Mouse (Mus musculus) midbrain, embryonic 11.5 days (tissue): ENCODE data around the gene Srp14. TPM values are rescaled to one million over a fixed set of nuclear protein-coding genes. Genes with fewer than 3 reads are reported as not detected.
A peak's percentile ranks its signal among the peaks of the same experiment; 100 is the strongest.

ENCODE experiments used
- ATAC-seq: fragments of 200-750 bp; cut with Nextera tagmentation; 2 replicates; pipeline ENCODE4 v1.8.0; 2017; ENCODE audit warnings: moderate TSS enrichment, moderate library complexity; ENCODE audit not compliant: low FRiP score
- DNase-seq: peaks from one replicate; pipeline ENCODE4 v3.0.0; 2015; ENCODE audit warnings: low spot score; ENCODE audit errors: missing footprints
- H3K27ac ChIP-seq: fragments of 300-500 bp; sonication (generic); 2 replicates; pipeline ENCODE4 v1.5.1; 2014; ENCODE audit warnings: low read depth, low read length
- H3K27me3 ChIP-seq: fragments of 300-500 bp; sonication (generic); 2 replicates; pipeline ENCODE4 v1.6.1; 2014; ENCODE audit warnings: mild to moderate bottlenecking, low read length, moderate library complexity, mixed read lengths; ENCODE audit not compliant: control insufficient read depth, insufficient read depth
- H3K36me3 ChIP-seq: fragments of 300-500 bp; sonication (generic); 2 replicates; pipeline ENCODE4 v1.6.1; 2014; ENCODE audit warnings: mild to moderate bottlenecking, low read length, moderate library complexity, mixed read lengths; ENCODE audit not compliant: control insufficient read depth, insufficient read depth
- H3K4me1 ChIP-seq: fragments of 300-500 bp; sonication (generic); 2 replicates; pipeline ENCODE4 v1.6.1; 2014; ENCODE audit warnings: low read length; ENCODE audit not compliant: control insufficient read depth, insufficient read depth
- H3K4me2 ChIP-seq: fragments of 300-500 bp; sonication (generic); 2 replicates; pipeline ENCODE4 v1.6.1; 2014; ENCODE audit warnings: mild to moderate bottlenecking, moderate library complexity
- H3K4me3 ChIP-seq: fragments of 300-500 bp; sonication (generic); 2 replicates; pipeline ENCODE4 v1.5.1; 2014; ENCODE audit warnings: low read depth, low read length
- H3K9ac ChIP-seq: fragments of 300-500 bp; sonication (generic); 2 replicates; pipeline ENCODE4 v1.6.1; 2014; ENCODE audit warnings: low read length
- H3K9me3 ChIP-seq: fragments of 300-500 bp; sonication (generic); 2 replicates; pipeline ENCODE4 v1.6.1; 2016; ENCODE audit warnings: low read length; ENCODE audit not compliant: control insufficient read depth
- WGBS: fragments of 180-500 bp; shearing (Covaris S2); extraction: QIAGEN DNeasy Blood & Tissue Kit; methylation state at CpG from one replicate; pipeline ENCODE4 v1.1.7; 2014; 5-methylcytosine and 5-hydroxymethylcytosine counted together
- polyA plus RNA-seq: library from polyadenylated mRNA; unstranded; fragments of >200 nt; fragmentation: Nextera tagmentation; extraction: Ambion mirVana; gene quantifications from 2 replicates; pipeline ENCODE4 v1.2.1, GENCODE M21; 2014

The Srp14 gene
- polyA plus RNA-seq, 1 experiment from 2014 or later: 293 TPM

DNA sequence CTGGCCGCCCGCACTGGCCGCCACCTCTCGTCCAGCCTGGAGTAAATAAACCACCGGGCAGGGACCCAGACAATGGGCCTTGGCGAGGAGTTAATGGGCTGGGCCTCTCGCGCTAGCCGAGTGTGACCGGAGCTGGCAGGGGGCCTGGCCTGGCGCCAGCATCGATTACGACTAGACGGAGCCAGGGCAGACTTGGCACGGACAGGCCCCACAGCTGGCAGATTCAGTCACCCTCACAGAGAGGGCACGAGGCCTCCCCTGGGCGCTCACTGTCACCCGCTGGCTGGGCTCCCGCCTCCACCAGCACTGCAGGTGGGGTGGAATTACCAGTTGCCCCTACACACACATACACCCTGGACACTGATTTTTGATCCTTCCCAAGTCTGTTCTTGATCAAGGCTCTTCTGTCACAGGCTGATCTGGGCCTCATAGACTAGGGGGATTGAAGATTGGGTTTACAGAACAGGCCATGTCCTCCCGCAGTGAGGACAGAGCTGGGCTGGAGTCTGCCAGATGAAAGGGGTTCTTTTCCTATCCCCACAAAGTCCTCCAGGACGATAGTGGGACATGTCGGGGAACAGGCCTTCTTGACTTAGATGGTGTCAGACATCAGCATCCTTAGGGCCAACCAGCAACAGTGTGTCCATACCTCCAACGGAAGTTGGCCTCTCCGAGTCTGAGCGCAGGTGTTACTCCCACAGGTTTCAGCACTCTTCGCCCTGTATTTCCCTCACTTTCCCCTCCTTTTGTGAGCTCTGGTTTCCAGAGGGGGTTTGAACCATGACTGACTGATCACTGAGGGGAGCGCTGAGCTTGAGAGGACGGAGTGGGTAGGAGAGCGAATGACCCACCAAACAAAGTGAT lies 31.2 kb upstream of the Srp14 start:
- Histone ChIP-seq H3K4me2 (peak overlapping the region; percentile 23; the same call in 1 of the 2 replicates), H3K9me3 (no peaks in the 10 kb centered on the region), H3K36me3 (no peaks in the 10 kb centered on the region), H3K4me3 (no peak overlapping the region), H3K27ac (no peak overlapping the region), H3K4me1 (peaks cover 8% of the 10 kb centered on the region), H3K9ac (peak overlapping the region; percentile 59), H3K27me3 (no peaks in the 10 kb centered on the region)
- ATAC-seq: peak; percentile 89
- DNase-seq: peak; percentile 94
- WGBS: 35% methylated on average over 29 of the region's 29 CpGs

DNA sequence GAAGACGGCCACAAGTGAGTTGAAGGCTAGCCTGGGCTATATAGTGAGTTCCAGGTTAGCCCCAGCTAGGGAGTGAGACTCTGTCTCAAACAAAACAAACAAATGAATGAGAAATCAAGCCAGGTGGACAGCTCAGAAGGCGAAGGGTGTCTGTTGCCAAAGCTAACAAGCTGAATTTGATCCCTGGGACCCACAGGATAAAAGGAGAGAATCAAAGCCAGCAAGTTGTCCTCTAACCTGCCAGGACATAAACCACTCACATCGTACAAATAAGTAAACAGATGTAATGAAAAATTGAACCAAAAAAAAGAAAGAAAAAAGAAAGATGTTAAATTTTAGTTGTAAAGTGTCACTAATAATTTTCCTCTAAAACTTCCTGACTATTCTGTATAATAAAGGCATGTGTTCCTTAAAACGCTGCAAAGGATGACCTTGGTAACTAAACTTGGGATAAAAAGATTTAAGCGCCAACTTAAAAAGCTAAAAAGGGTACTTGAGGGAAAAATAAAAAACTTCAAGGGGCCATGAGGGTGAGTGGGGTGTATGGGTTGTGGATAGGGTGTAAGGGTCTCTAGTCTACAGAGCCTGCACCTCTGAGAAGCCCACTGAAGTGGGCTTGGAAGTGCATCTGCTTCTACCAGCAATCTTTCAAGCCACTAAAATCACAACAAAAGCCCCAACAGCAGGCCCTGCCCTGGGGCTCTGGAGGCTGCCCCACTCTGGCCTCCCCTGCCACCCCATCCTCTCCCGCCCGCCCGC lies 30.4 kb upstream of the Srp14 start:
- DNase-seq: peak; percentile 93
- 55% methylated on average over 8 of the region's 8 CpGs for WGBS
- H3K4me2 ChIP-seq: peak overlapping the region; percentile 23; the same call in 1 of the 2 replicates
- ATAC-seq: no peak; the same call in 1 of the 2 replicates
- peak overlapping the region; percentile 59 for H3K9ac ChIP-seq
- no peak overlapping the region for H3K27ac ChIP-seq
- no peaks in the 10 kb centered on the region for H3K36me3 ChIP-seq
- H3K4me3 ChIP-seq: no peak overlapping the region
- H3K4me1 ChIP-seq: peaks cover 8% of the 10 kb centered on the region
- H3K9me3 ChIP-seq: no peaks in the 10 kb centered on the region
- H3K27me3 ChIP-seq: no peaks in the 10 kb centered on the region

DNA sequence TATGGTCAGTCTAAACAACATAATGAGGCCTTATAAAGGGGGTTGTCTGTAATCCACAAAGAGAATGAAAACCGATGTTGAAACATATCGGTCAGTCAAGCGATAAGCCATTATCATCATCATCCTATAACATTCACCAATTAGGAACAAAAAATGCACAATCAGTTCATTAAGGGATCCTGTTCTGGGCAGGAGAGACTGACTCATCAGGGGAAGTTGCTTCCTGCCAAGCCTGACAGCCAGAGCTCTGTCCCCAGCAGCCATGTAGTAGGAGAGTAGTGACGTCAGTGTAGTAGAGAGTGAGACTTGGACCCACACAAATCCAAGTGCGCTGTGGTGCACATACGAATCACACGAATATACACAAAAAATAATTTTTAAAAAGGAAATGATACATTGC lies 27.6 kb upstream of the Srp14 start:
- DNase-seq (peak; percentile 26), ATAC-seq (no peak)
- H3K4me1 ChIP-seq: peaks cover 8% of the 10 kb centered on the region
- no peak overlapping the region for H3K4me3 ChIP-seq
- H3K27me3 ChIP-seq: no peaks in the 10 kb centered on the region
- H3K27ac ChIP-seq: no peak overlapping the region
- WGBS: 93% methylated on average over 7 of the region's 7 CpGs
- no peak overlapping the region for H3K4me2 ChIP-seq
- no peaks in the 10 kb centered on the region for H3K36me3 ChIP-seq
- H3K9me3 ChIP-seq: no peaks in the 10 kb centered on the region
- H3K9ac ChIP-seq: no peak overlapping the region

DNA sequence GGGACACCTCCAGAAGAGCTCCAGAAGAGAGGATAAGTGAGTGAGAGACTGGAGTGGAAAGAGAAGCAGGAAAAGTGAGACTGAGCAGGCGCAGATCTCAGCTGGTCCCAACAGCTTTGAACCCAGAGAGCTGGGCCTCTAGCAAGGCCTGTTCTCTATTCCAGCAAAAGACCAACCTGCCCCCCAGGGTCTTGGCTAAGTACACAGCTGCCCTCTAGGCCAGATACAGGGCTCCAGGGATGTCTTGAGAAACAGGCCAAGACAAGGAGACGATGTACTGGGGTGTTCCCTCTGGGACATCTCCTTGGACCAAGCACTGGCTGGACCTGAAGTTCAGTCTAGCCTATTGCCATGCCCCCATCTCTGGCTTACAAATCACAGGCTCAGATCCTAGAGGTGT lies 20.7 kb upstream of the Srp14 start:
- WGBS: 82% methylated on average over 2 of the region's 2 CpGs
- no peak overlapping the region for H3K27ac ChIP-seq

DNA sequence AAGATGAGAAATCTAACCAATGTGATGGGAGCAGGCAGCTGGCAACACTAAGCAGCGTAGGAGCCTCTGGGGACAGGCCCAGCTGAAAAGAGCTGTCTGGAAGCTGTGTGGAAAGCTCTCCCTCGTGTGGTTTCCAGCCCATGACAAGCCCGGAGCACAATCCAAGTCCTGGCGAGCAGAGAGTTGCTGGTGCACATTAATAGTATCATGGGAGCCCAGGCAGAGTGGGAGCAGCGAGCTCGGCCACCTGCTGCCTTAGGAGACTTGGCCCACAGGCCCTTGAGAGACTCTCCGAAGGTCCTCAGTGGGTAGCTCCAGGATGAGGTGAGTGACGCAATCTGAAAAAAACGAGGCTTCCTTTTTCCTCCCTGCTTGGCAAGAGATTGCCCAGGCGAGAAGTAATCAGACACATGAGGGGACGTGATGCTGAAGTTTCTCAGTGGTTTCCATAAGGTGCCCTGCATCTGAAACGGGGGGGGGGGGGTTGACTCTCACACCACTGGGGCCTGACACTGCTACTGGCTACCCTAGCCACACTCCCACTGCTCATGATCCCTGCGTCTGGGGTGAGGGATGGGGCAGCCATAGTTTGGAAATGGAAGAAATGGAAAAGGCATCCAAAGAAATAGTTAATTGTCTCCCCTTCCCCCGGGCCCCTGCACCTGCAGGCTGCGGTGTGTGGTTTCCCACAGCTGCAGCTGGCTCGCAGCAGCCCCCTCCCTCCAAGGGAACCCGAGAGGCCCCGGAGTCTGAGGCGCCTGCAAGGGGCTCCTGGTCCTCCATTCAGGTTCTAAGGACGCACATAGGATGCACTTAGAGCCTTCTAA lies 19.8 kb upstream of the Srp14 start:
- ATAC-seq (no peak), DNase-seq (no peak)
- no peak overlapping the region for H3K4me3 ChIP-seq
- H3K4me1 ChIP-seq: no peaks in the 10 kb centered on the region; the same call in 1 of the 2 replicates
- H3K9me3 ChIP-seq: no peaks in the 10 kb centered on the region
- no peaks in the 10 kb centered on the region for H3K27me3 ChIP-seq
- H3K9ac ChIP-seq: no peak overlapping the region
- H3K27ac ChIP-seq: no peak overlapping the region
- no peaks in the 10 kb centered on the region for H3K36me3 ChIP-seq
- 53% methylated on average over 20 of the region's 20 CpGs for WGBS
- no peak overlapping the region for H3K4me2 ChIP-seq

More for the DNA sequence above, 20.7 kb upstream of the Srp14 start:
- Histone ChIP-seq H3K4me2 (no peak overlapping the region), H3K27me3 (no peaks in the 10 kb centered on the region), H3K9ac (no peak overlapping the region), H3K4me3 (no peak overlapping the region), H3K36me3 (no peaks in the 10 kb centered on the region), H3K4me1 (no peaks in the 10 kb centered on the region; the same call in 1 of the 2 replicates), H3K9me3 (no peaks in the 10 kb centered on the region)
- ATAC-seq (no peak), DNase-seq (peak; percentile 51)

DNA sequence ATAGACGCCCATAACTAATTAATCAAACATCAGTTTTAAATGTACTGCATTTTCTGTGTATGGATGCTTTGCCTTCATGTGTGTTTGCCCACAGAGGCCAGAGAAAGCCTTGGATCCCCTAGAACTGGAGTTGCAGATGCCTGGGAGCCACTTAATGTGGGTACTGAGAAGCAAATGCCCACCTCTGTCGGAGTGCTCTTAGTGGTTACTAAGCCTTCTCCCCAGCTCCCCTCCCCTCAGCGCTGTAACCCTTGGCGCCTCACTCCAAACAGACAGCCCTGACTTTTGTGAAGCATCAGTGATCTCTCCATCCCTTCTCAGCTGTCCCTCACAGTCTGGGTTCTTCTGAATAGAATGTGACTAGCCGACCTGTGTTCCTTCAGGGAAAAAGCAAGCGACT lies 19.0 kb upstream of the Srp14 start:
- WGBS: 77% methylated on average over 6 of the region's 6 CpGs
- ATAC-seq (no peak), DNase-seq (no peak)
- H3K9me3 ChIP-seq: no peaks in the 10 kb centered on the region
- no peaks in the 10 kb centered on the region for H3K27me3 ChIP-seq
- H3K27ac ChIP-seq: no peak overlapping the region
- no peak overlapping the region for H3K4me3 ChIP-seq
- no peak overlapping the region for H3K4me2 ChIP-seq
- no peaks in the 10 kb centered on the region; the same call in 1 of the 2 replicates for H3K4me1 ChIP-seq
- H3K9ac ChIP-seq: no peak overlapping the region
- H3K36me3 ChIP-seq: no peaks in the 10 kb centered on the region

DNA sequence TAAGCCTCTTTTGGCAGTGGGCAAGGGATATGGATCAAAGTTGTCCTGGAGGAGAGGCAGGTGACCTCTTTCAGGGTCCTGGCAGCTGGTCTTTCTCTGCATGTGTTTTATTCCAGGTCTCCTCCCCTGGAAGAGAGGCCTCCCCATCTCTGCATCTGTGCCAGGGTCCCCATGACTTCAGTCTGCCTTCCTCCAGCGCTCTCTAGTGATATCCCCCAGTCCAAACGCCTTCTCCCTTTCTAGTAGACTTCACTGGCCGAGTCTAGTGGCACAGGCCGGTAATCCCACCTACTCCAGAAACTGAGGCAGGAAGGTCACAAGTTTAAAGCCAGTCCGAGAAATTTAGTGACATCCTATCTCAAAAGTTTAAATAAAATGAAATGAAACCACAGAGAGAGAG lies 18.4 kb upstream of the Srp14 start:
- WGBS: 78% methylated on average over 5 of the region's 5 CpGs
- Histone ChIP-seq H3K4me3 (no peak overlapping the region), H3K4me1 (no peaks in the 10 kb centered on the region; the same call in 1 of the 2 replicates), H3K9ac (no peak overlapping the region), H3K36me3 (no peaks in the 10 kb centered on the region), H3K27ac (no peak overlapping the region), H3K9me3 (no peaks in the 10 kb centered on the region), H3K4me2 (no peak overlapping the region), H3K27me3 (no peaks in the 10 kb centered on the region)
- DNase-seq (peak; percentile 62), ATAC-seq (no peak)

DNA sequence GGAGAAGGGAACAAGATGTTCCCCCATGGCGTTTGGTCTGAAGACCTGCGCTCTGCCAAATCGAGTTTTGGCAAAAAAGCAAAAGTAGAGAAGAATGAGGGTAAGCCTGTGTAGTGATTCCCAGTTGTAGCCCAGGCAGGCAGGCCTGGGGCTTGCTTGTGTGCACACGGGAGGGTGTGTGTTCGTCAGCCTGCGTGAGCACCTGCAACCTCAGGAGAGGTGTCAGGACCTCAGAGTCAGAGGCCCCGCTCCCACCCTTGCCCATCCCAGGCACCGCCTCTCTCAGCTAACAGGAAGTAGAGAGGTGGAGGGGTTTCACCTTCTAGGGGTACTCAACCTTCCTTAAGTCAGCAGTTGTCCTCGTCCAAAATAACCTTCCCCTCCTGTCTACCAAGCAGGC lies 15.5 kb upstream of the Srp14 start:
- Histone ChIP-seq H3K27ac (no peak overlapping the region), H3K4me2 (no peak overlapping the region), H3K27me3 (no peaks in the 10 kb centered on the region), H3K36me3 (no peaks in the 10 kb centered on the region), H3K9ac (no peak overlapping the region), H3K4me3 (no peak overlapping the region), H3K9me3 (no peaks in the 10 kb centered on the region), H3K4me1 (no peaks in the 10 kb centered on the region; the same call in 1 of the 2 replicates)
- DNase-seq (peak; percentile 39), ATAC-seq (no peak)
- 80% methylated on average over 9 of the region's 9 CpGs for WGBS
